Mouse (Mus musculus) forebrain, embryonic 13.5 days (tissue): ENCODE results near the gene Arfip1. TPM values are rescaled to one million over a fixed set of nuclear protein-coding genes. Genes with fewer than 3 reads are reported as not detected.

Source experiments
- ATAC-seq: fragments of 200-750 bp; cut with Nextera tagmentation; 2 replicates; pipeline ENCODE4 v1.8.0; 2017
- H3K27ac ChIP-seq: fragments of 300-500 bp; sonication (generic); 2 replicates; pipeline ENCODE4 v1.5.1; 2015; ENCODE audit warnings: inconsistent platforms, mild to moderate bottlenecking, moderate library complexity
- H3K27me3 ChIP-seq: fragments of 300-500 bp; sonication (generic); 2 replicates; pipeline ENCODE4 v1.6.1; 2015; ENCODE audit warnings: mild to moderate bottlenecking, inconsistent platforms
- H3K36me3 ChIP-seq: fragments of 300-500 bp; sonication (generic); 2 replicates; pipeline ENCODE4 v1.6.1; 2015; ENCODE audit warnings: mild to moderate bottlenecking, inconsistent platforms; ENCODE audit not compliant: poor library complexity, severe bottlenecking
- H3K4me1 ChIP-seq: fragments of 300-500 bp; sonication (generic); 2 replicates; pipeline ENCODE4 v1.6.1; 2015; ENCODE audit warnings: inconsistent platforms
- H3K4me2 ChIP-seq: fragments of 300-500 bp; sonication (generic); 2 replicates; pipeline ENCODE4 v1.6.1; 2015; ENCODE audit warnings: inconsistent platforms, mild to moderate bottlenecking, moderate library complexity
- H3K4me3 ChIP-seq: fragments of 300-500 bp; sonication (generic); 2 replicates; pipeline ENCODE4 v1.5.1; 2015; ENCODE audit warnings: mild to moderate bottlenecking, inconsistent platforms
- H3K9ac ChIP-seq: fragments of 300-500 bp; sonication (generic); 2 replicates; pipeline ENCODE4 v1.6.1; 2015; ENCODE audit warnings: mild to moderate bottlenecking, inconsistent platforms
- H3K9me3 ChIP-seq: fragments of 300-500 bp; sonication (generic); replicated peaks from 2 replicates; pipeline ENCODE4 v1.6.1; 2016; ENCODE audit warnings: inconsistent platforms
- WGBS: fragments of 180-500 bp; shearing (Covaris S2); methylation state at CpG from one replicate; pipeline ENCODE4 v1.1.7; 2015; 5-methylcytosine and 5-hydroxymethylcytosine counted together
- polyA plus RNA-seq: library from polyadenylated mRNA; unstranded; fragments of >200 nt; fragmentation: Nextera tagmentation; extraction: Ambion mirVana; gene quantifications from 2 replicates; pipeline ENCODE4 v1.2.1, GENCODE M21; 2015

The Arfip1 gene
- polyA plus RNA-seq, 1 experiment from 2014 or later = 26.1 TPM

DNA sequence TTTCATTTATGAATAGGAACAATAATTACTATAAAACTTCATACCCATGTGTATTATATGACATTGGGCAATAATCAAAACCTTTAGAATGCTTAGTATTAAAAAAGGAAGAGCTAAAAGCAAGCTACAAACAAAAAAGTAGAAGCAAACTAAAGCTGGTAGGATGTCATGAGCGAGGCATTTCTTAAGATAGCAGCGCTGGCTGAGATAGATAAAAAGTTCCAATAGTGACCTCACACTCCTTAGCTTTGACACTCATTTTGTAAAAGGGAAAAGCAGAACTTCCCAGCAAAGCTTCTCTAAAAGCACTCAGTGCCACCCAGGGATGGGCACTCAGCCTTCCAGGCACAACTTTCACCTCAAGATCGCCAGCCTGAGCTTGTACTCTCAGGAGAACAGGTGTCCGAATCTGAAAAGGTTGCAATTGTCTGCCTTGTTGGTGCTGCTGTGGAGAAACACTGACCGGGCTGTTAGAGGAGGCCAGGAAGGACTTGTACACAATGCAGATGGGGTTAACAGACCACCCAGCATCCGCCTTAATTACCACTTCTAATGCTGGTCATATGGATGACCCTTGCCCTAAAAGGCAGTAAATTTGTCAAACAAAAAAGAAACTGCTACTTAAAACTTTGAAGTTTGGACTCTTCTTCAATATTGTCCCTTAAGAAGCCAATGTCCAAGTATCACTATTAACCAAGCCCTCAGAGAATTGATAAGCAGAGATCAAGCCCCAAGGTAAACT, 69.5 kb downstream of the Arfip1 start:
- WGBS = 64% methylated on average over 6 of the region's 6 CpGs
- no peak overlapping the region for H3K4me3 ChIP-seq
- no peaks in the 10 kb centered on the region for H3K9me3 ChIP-seq
- H3K9ac ChIP-seq = no peak overlapping the region
- H3K4me1 ChIP-seq = no peaks in the 10 kb centered on the region
- H3K27ac ChIP-seq = no peak overlapping the region
- no peaks in the 10 kb centered on the region for H3K36me3 ChIP-seq
- no peaks in the 10 kb centered on the region for H3K27me3 ChIP-seq
- no peak for ATAC-seq
- H3K4me2 ChIP-seq = no peak overlapping the region

DNA sequence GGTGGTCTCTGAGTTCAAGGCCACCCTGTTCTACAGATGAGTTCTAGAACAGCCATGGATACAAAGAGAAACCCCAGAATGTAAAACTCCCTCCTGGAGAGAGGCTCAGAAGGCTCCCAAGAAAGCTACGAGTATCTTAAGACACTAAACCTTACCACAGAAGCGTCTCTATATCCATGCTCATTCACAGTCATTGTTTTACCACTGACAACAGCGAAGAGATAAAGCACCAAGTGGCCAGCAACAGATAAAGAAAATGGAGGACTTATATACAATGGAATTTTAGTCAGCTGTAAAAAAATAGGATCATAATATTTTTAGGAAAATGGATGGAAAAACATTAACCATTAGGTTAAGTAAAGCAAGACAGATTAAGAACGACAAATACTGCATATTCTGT, 77.2 kb downstream of the Arfip1 start:
- no peak overlapping the region for H3K4me2 ChIP-seq
- no peak overlapping the region for H3K4me3 ChIP-seq
- H3K36me3 ChIP-seq = peaks cover 9% of the 10 kb centered on the region; the same call in 1 of the 2 replicates
- WGBS = 91% methylated on average over 4 of the region's 4 CpGs
- no peak overlapping the region for H3K27ac ChIP-seq
- H3K4me1 ChIP-seq = peaks cover 4% of the 10 kb centered on the region; the same call in 1 of the 2 replicates
- ATAC-seq = no peak
- no peak overlapping the region for H3K9ac ChIP-seq
- H3K27me3 ChIP-seq = no peaks in the 10 kb centered on the region
- no peaks in the 10 kb centered on the region for H3K9me3 ChIP-seq

DNA sequence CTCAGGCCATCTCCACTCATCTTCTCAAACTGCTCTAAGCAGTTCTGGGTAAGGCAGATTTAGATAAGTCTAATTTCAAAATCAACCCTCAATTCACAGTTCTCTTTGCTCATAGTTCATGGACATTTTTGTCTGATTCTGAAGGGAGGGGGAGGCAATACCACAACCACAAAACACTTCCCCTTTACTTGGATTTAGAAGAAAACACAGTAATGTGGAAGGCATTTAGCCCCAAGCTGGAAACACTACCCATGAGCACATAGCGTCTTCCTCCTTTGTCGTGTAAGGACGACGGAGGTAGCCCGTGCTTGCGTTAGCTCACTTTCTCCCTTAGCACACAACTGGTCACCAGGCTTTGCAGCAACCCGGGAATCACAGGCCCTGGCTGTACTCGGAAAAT, 78.1 kb downstream of the Arfip1 start:
- Histone ChIP-seq H3K4me2 (no peak overlapping the region), H3K27me3 (no peaks in the 10 kb centered on the region), H3K36me3 (peaks cover 9% of the 10 kb centered on the region; the same call in 1 of the 2 replicates), H3K27ac (no peak overlapping the region), H3K9ac (no peak overlapping the region), H3K9me3 (no peaks in the 10 kb centered on the region), H3K4me1 (peaks cover 4% of the 10 kb centered on the region; the same call in 1 of the 2 replicates), H3K4me3 (no peak overlapping the region)
- WGBS = 93% methylated on average over 8 of the region's 8 CpGs
- ATAC-seq = no peak

DNA sequence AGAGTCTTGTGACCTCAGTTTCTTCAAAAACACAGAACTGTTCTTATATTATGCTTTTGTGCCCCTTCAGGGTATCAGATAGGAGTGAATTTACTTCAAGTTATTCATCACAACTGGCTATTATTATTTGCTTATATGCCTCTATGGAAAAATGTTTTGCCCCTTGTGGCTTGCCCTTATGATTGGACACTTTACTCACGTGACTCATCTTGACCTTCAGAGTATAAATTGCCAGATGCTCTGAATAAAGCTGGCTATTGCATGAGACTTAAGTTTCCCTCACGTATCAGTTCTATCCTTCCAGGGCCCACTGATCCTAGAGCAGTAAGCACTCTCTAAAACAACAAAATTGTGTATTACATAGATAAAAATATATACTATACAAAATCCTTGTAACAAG, 80.3 kb downstream of the Arfip1 start:
- H3K9me3 ChIP-seq = no peaks in the 10 kb centered on the region

DNA sequence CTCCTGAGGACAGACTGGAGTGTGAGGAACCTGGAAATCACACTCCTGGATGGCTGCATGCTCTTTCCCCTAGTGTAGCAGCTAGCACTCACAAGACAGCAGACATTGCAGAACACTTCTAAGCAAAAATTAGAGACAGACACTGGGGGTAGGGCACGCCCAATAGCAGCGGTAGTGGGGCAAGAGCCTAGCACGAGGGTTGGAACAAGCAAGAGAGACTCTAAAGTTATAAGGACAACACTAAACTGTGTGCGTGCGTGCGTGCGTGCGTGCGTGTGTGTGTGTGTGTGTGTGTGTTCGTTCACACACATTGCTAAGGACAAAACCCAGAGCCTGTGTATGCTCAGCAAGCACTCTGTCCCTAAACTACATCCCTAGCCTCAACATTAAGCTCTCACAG, 81.9 kb downstream of the Arfip1 start:
- Histone ChIP-seq H3K4me2 (no peak overlapping the region), H3K4me1 (peaks cover 4% of the 10 kb centered on the region; the same call in 1 of the 2 replicates), H3K36me3 (peaks cover 9% of the 10 kb centered on the region; the same call in 1 of the 2 replicates), H3K4me3 (no peak overlapping the region), H3K27me3 (no peaks in the 10 kb centered on the region), H3K27ac (no peak overlapping the region), H3K9ac (no peak overlapping the region), H3K9me3 (no peaks in the 10 kb centered on the region)
- ATAC-seq = no peak
- 88% methylated on average over 10 of the region's 10 CpGs for WGBS

More for the DNA sequence above, 80.3 kb downstream of the Arfip1 start:
- Histone ChIP-seq H3K4me3 (no peak overlapping the region), H3K36me3 (peaks cover 9% of the 10 kb centered on the region; the same call in 1 of the 2 replicates), H3K4me2 (no peak overlapping the region), H3K27me3 (no peaks in the 10 kb centered on the region), H3K9ac (no peak overlapping the region), H3K27ac (no peak overlapping the region), H3K4me1 (peaks cover 4% of the 10 kb centered on the region; the same call in 1 of the 2 replicates)
- no peak for ATAC-seq
- WGBS = 81% methylated on average over 2 of the region's 2 CpGs

DNA sequence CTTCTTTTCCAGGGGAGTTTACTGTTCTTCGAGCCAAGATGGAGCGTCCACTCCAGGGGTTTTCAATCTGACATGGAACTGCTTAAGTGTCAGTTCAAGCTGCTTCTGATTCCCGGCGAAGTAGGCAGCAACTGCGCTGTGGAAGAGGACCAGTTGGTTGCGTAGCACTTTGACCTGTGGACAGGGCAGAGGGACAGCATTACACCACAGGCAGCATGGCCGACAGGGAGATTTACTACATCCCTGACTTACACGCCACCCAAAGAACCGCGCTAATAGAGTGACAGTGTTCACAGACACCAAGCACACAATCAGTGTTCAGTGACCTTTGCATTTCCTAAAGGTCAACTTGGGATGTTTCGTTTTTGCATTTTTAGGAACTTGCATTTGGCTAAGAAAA, 84.7 kb downstream of the Arfip1 start:
- WGBS = 86% methylated on average over 11 of the region's 11 CpGs
- no peak overlapping the region for H3K27ac ChIP-seq
- H3K4me3 ChIP-seq = no peak overlapping the region
- H3K4me1 ChIP-seq = peaks cover 4% of the 10 kb centered on the region; the same call in 1 of the 2 replicates
- no peak overlapping the region for H3K9ac ChIP-seq
- no peaks in the 10 kb centered on the region for H3K27me3 ChIP-seq
- no peak for ATAC-seq
- H3K4me2 ChIP-seq = no peak overlapping the region
- H3K9me3 ChIP-seq = no peaks in the 10 kb centered on the region
- 0 out of 2 replicates have a peak, but pooled peaks cover 8% of the 10 kb centered on the region for H3K36me3 ChIP-seq

DNA sequence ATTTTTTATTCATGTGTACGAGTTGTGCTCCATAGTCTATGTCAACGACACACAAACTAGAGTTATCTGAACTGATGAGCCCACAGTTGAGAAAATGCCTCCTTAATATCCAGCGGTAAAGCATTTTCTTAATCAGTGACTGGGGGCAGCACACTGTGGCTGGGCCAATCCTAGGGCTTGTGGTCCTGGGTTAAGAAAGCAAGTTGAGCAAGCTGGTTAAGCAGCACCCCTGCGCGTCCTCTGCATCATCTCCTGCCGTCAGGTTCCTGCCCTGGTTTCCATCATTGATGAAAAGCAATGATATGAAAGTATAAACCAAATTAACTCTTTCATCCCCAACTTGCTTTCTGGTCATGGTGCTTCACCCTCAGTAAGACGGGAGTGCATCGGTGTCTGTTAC, 89.8 kb downstream of the Arfip1 start:
- no peak for ATAC-seq
- 92% methylated on average over 8 of the region's 8 CpGs for WGBS
- H3K27me3 ChIP-seq = no peaks in the 10 kb centered on the region
- no peak overlapping the region for H3K4me3 ChIP-seq
- no peaks in the 10 kb centered on the region for H3K9me3 ChIP-seq
- no peak overlapping the region for H3K9ac ChIP-seq
- no peak overlapping the region for H3K27ac ChIP-seq
- peaks cover 7% of the 10 kb centered on the region for H3K4me1 ChIP-seq
- H3K4me2 ChIP-seq = no peak overlapping the region
- 0 out of 2 replicates have a peak, but pooled peaks cover 8% of the 10 kb centered on the region for H3K36me3 ChIP-seq

DNA sequence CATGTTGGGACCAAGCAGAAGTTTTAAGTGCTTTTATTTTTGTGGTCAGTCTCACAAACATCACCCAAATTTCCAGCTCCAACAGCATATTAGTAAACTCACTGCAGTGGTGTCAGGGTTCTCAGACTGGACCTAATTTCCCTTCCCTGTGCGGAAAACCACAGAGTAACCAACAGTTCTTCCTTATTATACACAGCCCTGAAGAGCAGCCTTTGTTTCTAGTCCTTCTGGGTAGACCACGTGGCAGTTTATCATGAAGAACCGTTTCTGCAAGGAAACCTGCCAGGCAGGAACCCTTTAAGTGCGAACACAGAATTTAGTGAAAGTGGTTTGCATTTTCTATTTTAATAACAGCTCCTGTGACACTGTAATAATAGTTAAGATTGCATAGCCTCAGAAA, 90.3 kb downstream of the Arfip1 start:
- Histone ChIP-seq H3K9me3 (no peaks in the 10 kb centered on the region), H3K4me2 (no peak overlapping the region), H3K4me1 (peaks cover 7% of the 10 kb centered on the region), H3K9ac (no peak overlapping the region), H3K36me3 (0 out of 2 replicates have a peak, but pooled peaks cover 8% of the 10 kb centered on the region), H3K27me3 (no peaks in the 10 kb centered on the region), H3K27ac (no peak overlapping the region), H3K4me3 (no peak overlapping the region)
- no peak for ATAC-seq
- WGBS = 88% methylated on average over 4 of the region's 4 CpGs

DNA sequence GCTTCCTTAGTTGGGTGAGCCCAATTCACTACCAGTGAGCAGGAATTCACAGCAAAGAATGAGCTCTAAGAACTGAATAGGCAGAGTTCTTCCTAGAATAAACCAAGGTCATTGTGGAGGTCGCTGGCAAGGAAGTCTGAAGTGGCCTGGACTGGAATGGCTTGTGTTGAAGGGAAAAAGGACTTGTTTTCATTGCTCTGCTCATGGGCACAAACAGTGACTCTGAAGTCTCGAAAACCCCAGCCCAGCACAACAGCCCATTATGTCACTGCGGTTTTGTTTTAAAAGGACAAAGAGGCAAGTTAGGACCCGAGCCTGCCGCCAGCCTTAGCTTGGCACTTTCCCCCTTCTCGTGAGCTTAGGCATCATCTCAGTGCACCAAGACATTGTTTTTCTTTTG, 93.7 kb downstream of the Arfip1 start:
- Histone ChIP-seq H3K36me3 (0 out of 2 replicates have a peak, but pooled peaks cover 5% of the 10 kb centered on the region), H3K27me3 (no peaks in the 10 kb centered on the region), H3K4me1 (peaks cover 7% of the 10 kb centered on the region), H3K27ac (no peak overlapping the region), H3K9ac (no peak overlapping the region), H3K4me2 (no peak overlapping the region), H3K4me3 (no peak overlapping the region), H3K9me3 (no peaks in the 10 kb centered on the region)
- 18% methylated on average over 6 of the region's 6 CpGs for WGBS
- ATAC-seq = no peak

DNA sequence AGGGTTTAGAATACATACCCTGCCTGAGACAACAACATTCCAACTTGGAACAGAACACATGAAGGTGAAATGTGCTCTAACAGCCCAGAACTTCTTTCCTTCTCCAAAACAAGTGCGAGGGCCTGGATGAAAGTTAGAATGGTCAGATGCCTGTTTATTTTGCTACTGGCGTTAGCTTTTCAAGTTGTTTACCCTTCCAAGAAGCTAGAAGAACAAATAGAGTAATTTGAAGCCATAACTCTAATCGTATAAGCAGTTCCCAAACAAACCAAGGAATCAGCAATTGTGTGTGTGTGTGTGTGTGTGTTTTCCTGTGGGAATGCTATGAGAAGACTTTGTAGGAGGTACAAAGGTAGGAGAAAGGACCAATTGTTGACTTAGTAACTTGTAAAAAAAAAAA, 97.5 kb downstream of the Arfip1 start:
- H3K9ac ChIP-seq = no peak overlapping the region
- no peaks in the 10 kb centered on the region for H3K36me3 ChIP-seq
- no peaks in the 10 kb centered on the region for H3K9me3 ChIP-seq
- no peak overlapping the region for H3K4me2 ChIP-seq
- no peak for ATAC-seq
- H3K27me3 ChIP-seq = peaks cover 18% of the 10 kb centered on the region
- peaks cover 17% of the 10 kb centered on the region for H3K4me1 ChIP-seq
- H3K27ac ChIP-seq = no peak overlapping the region
- H3K4me3 ChIP-seq = no peak overlapping the region
- WGBS = 80% methylated on average over 3 of the region's 3 CpGs

DNA sequence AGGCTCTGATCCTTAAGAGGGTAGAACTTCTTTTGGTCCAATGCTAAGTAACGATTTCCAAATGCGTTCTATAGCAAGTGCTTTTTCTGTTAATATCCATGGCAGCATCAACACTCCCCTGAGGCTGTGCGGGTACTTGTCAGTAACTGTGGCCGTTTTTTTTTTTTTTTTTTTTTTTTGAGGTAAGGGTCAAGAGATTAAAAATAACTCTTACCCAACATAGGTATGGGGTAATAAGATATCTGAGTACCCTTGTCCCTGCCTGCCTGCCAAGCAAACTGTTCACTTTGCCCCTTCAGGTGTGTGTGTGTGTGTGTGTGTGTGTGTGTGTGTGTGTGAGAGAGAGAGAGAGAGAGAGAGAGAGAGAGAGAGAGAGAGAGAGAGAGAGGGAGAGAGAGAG, 98.1 kb downstream of the Arfip1 start:
- H3K9ac ChIP-seq = no peak overlapping the region
- 80% methylated on average over 4 of the region's 4 CpGs for WGBS
- H3K27ac ChIP-seq = no peak overlapping the region

DNA sequence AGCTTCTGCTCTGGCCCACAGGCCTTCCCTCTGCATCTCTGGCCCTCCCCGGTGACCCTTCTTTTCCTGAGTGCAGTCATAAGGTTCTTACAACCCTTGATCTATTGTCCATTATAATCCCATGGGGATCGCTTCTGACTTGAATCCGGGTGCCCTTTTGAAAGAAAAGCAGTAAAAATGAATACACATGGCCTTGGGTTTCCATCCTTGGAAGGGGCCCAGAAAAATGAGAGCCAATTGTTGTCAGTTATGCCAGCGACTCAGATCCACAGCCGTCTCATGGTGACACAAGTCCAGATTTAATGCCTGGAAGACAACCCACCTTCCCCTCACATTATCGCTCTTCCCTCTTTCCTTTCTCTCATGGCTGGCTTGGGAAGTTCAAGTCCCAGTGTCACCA, 100.3 kb downstream of the Arfip1 start:
- H3K27me3 ChIP-seq = peaks cover 44% of the 10 kb centered on the region

More for the DNA sequence above, 98.1 kb downstream of the Arfip1 start:
- Histone ChIP-seq H3K36me3 (no peaks in the 10 kb centered on the region), H3K4me1 (peaks cover 22% of the 10 kb centered on the region), H3K9me3 (no peaks in the 10 kb centered on the region), H3K4me3 (no peak overlapping the region), H3K4me2 (no peak overlapping the region), H3K27me3 (peaks cover 23% of the 10 kb centered on the region)
- ATAC-seq = no peak

More for the DNA sequence above, 100.3 kb downstream of the Arfip1 start:
- Histone ChIP-seq H3K4me1 (peaks cover 30% of the 10 kb centered on the region), H3K9ac (no peak overlapping the region), H3K4me3 (no peak overlapping the region), H3K27ac (no peak overlapping the region), H3K36me3 (no peaks in the 10 kb centered on the region), H3K4me2 (no peak overlapping the region), H3K9me3 (no peaks in the 10 kb centered on the region)
- 69% methylated on average over 6 of the region's 6 CpGs for WGBS
- no peak for ATAC-seq
